Mouse (Mus musculus): Measurements from ENCODE around the gene Fstl3. TPM values are rescaled to one million over a fixed set of nuclear protein-coding genes. Genes with fewer than 3 reads are reported as not detected.
A peak's percentile ranks its signal among the peaks of the same experiment; 100 is the strongest.

Fstl3 gene
- polyA plus RNA-seq, 1 experiment from 2014 or later = 0.63 TPM

DNA sequence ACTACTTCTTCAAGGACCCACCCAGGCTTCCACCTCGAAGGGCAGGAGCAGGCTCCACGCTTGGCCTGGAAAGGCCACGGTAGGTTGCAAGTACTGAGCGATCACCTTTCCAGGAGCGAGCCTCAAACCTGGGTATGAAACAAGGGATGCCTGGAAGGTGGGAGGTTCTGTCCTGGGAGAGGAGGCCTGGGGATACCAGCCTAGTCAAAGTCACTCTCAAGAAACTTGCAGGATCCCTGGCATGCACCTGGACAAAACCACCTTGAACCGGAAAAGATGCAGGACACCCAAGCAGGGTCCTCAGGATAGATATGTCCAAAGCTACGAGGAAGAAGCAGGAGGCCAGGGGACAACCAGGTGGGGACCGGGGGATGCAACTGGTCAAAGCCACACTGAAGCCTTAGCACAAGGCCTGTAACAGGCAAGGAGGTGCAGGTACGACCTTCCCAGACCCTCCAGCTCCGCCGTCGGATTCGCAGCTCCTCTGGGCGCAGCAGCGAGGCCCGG is 11.0 kb upstream of the Fstl3 start:
- peaks cover 18% of the 10 kb centered on the region for H3K36me3 ChIP-seq (replicated peaks; ENCODE audit: insufficient read depth, low read length)
- H3K27me3 ChIP-seq (ENCODE audit: insufficient read depth, low read length) = no peaks in the 10 kb centered on the region
- H3K27ac ChIP-seq (ENCODE audit: low read depth) = peak overlapping the region; percentile 95
- peaks cover 30% of the 10 kb centered on the region for H3K4me1 ChIP-seq (ENCODE audit: insufficient read depth)
- H3K4me3 ChIP-seq (ENCODE audit: low read depth, low read length) = peak overlapping the region; percentile 96
- ATAC-seq = no peak
- peak overlapping the region; percentile 85 for H3K4me2 ChIP-seq (ENCODE audit: low read depth, low read length)
- TF ChIP-seq EP300 (IDR thresholded peaks at IDR 0.05; ENCODE audit: low read depth) (no peak), CTCF (IDR thresholded peaks at IDR 0.05; ENCODE audit: low read depth) (no peak)
- no peak for DNase-seq
- H3K9ac ChIP-seq (replicated peaks) = peak overlapping the region; percentile 96
- H3K9me3 ChIP-seq (ENCODE audit: low read length) = no peaks in the 10 kb centered on the region
- WGBS (ENCODE audit: insufficient replicate concordance) = 5% methylated on average over 16 of the region's 16 CpGs

DNA sequence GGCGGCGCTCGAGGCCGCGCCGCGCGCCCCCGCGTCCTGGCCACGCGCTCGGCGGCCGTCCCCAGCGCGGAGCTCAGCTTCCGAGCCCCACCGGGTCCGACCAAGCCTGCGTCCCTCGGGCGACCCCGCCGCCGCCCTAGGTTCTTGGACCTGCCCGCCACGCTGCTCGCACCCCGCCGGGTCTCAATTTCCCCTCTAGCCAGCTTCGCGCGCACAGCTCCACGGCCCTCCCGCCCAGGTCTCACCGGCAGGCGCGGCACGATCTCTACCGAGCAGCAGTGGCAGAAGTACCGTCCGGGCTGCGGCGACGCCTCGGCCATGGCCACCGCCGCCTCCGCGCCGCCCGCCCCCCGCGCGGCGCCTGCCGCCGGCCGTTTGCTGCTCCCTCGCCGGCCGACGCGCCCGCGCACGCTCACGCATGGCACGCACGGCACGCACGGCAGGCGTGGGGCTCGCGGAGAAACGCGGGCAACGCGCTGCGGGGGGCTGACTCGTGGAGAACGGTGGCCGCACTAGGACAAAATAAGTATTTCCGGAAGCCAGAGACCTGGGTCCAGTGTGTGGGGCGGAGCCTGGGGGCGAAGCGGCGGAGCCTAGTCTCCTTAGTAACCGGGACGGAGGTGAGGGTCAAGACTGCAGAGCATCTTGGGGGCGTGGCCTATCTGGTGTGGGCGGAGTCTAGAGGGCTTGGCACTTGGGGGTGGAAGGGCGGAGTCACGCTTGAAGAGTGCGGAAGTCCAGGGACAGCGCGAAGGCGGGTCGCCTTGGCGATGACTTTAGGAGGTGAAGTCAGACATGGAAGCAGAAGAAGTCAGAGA is 10.4 kb upstream of the Fstl3 start, which contains the start of gene Rnf126:
Gene Rnf126 (minus strand): TSS at position 445 of the 818 bp plus-strand sequence.
- H3K4me2 ChIP-seq (ENCODE audit: low read depth, low read length) = peak within 1 kb of the TSS; percentile 85
- ATAC-seq (peak; percentile 89), DNase-seq (peak; percentile 99)
- H3K27me3 ChIP-seq (ENCODE audit: insufficient read depth, low read length) = no peaks in the 10 kb centered on the region
- H3K36me3 ChIP-seq (replicated peaks; ENCODE audit: insufficient read depth, low read length) = peaks cover 11% of the 10 kb centered on the region
- H3K9me3 ChIP-seq (ENCODE audit: low read length) = no peaks in the 10 kb centered on the region
- peak within 1 kb of the TSS; percentile 95 for H3K27ac ChIP-seq (ENCODE audit: low read depth)
- H3K9ac ChIP-seq (replicated peaks) = peak within 1 kb of the TSS; percentile 96
- peak within 1 kb of the TSS; percentile 96 for H3K4me3 ChIP-seq (ENCODE audit: low read depth, low read length)
- H3K4me1 ChIP-seq (ENCODE audit: insufficient read depth) = peaks cover 30% of the 10 kb centered on the region
- TF ChIP-seq EP300 (IDR thresholded peaks at IDR 0.05; ENCODE audit: low read depth) = peak; percentile 66
- no peak for TF ChIP-seq CTCF (IDR thresholded peaks at IDR 0.05; ENCODE audit: low read depth)
- under 1% methylated on average over 68 of the region's 101 CpGs for WGBS (ENCODE audit: insufficient replicate concordance)

- peak overlapping the region; percentile 96 for H3K9ac ChIP-seq (replicated peaks)
- peak overlapping the region; percentile 96 for H3K4me3 ChIP-seq (ENCODE audit: low read depth, low read length)
- DNase-seq (peak; percentile 81), ATAC-seq (peak; percentile 38)
- no peak for TF ChIP-seq CTCF (IDR thresholded peaks at IDR 0.05; ENCODE audit: low read depth)
- TF ChIP-seq EP300 (IDR thresholded peaks at IDR 0.05; ENCODE audit: low read depth) = no peak
- H3K27ac ChIP-seq (ENCODE audit: low read depth) = peak overlapping the region; percentile 71
- H3K4me1 ChIP-seq (ENCODE audit: insufficient read depth) = peaks cover 30% of the 10 kb centered on the region
- H3K36me3 ChIP-seq (replicated peaks; ENCODE audit: insufficient read depth, low read length) = peaks cover 2% of the 10 kb centered on the region; the same call in 1 of the 2 replicates
- 12% methylated on average over 40 of the region's 40 CpGs for WGBS (ENCODE audit: insufficient replicate concordance)
- H3K4me2 ChIP-seq (ENCODE audit: low read depth, low read length) = peak overlapping the region; percentile 85
- 0 out of 2 replicates have a peak, but pooled peaks cover 4% of the 10 kb centered on the region for H3K9me3 ChIP-seq (ENCODE audit: low read length)
- no peaks in the 10 kb centered on the region for H3K27me3 ChIP-seq (ENCODE audit: insufficient read depth, low read length)
These were observed 9.5 kb upstream of the Fstl3 start for GRCm38 (mm10) chr10:79767372-79768244.

DNA sequence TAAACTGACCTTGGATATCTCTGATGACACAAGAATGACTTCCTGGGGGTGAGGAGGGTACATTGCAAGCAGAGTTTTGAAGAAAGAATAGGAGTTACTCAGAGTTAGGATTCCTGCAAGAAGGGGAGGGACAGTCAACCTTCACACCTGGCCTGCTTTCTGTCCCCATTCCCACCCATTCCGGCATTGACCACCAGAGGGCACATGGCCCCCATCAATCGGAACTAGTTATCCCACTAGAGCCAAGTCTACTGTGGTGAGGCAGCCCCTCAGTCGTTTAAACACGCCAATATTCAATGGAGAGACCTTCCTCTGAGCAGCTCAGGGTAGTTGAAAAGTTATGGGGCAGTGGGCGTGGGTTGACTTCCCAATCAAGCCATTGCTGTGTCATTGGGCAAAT is 8.7 kb upstream of the Fstl3 start:
- Histone ChIP-seq H3K27ac (ENCODE audit: low read depth) (no peak overlapping the region), H3K4me1 (ENCODE audit: insufficient read depth) (peaks cover 30% of the 10 kb centered on the region), H3K4me2 (ENCODE audit: low read depth, low read length) (no peak overlapping the region), H3K9ac (replicated peaks) (no peak overlapping the region), H3K9me3 (ENCODE audit: low read length) (0 out of 2 replicates have a peak, but pooled peaks cover 4% of the 10 kb centered on the region), H3K36me3 (replicated peaks; ENCODE audit: insufficient read depth, low read length) (0 out of 2 replicates have a peak, but pooled peaks cover 2% of the 10 kb centered on the region), H3K27me3 (ENCODE audit: insufficient read depth, low read length) (no peaks in the 10 kb centered on the region), H3K4me3 (ENCODE audit: low read depth, low read length) (no peak overlapping the region)
- WGBS (ENCODE audit: insufficient replicate concordance) = 5% methylated on average over 5 of the region's 5 CpGs
- TF ChIP-seq EP300 (IDR thresholded peaks at IDR 0.05; ENCODE audit: low read depth) = no peak
- peak; percentile 96 for TF ChIP-seq CTCF (IDR thresholded peaks at IDR 0.05; ENCODE audit: low read depth)
- DNase-seq = peak; percentile 83
- no peak for ATAC-seq

GRCm38 (mm10) chr10:79769329-79769728 is 7.7 kb upstream of the Fstl3 start:
- ATAC-seq (no peak), DNase-seq (no peak)
- H3K27me3 ChIP-seq (ENCODE audit: insufficient read depth, low read length) = no peaks in the 10 kb centered on the region
- H3K4me3 ChIP-seq (ENCODE audit: low read depth, low read length) = no peak overlapping the region
- no peaks in the 10 kb centered on the region for H3K36me3 ChIP-seq (replicated peaks; ENCODE audit: insufficient read depth, low read length)
- 54% methylated on average over 4 of the region's 4 CpGs for WGBS (ENCODE audit: insufficient replicate concordance)
- 0 out of 2 replicates have a peak, but pooled peaks cover 4% of the 10 kb centered on the region for H3K9me3 ChIP-seq (ENCODE audit: low read length)
- H3K4me2 ChIP-seq (ENCODE audit: low read depth, low read length) = no peak overlapping the region
- no peak overlapping the region for H3K9ac ChIP-seq (replicated peaks)
- no peak overlapping the region for H3K27ac ChIP-seq (ENCODE audit: low read depth)
- peaks cover 22% of the 10 kb centered on the region for H3K4me1 ChIP-seq (ENCODE audit: insufficient read depth)
- TF ChIP-seq EP300 (IDR thresholded peaks at IDR 0.05; ENCODE audit: low read depth) (no peak), CTCF (IDR thresholded peaks at IDR 0.05; ENCODE audit: low read depth) (no peak)

All from liver, postnatal 0 days (tissue).